9 mouse cellular contexts compared by ENCODE assay signal in the genomic region with DNA sequence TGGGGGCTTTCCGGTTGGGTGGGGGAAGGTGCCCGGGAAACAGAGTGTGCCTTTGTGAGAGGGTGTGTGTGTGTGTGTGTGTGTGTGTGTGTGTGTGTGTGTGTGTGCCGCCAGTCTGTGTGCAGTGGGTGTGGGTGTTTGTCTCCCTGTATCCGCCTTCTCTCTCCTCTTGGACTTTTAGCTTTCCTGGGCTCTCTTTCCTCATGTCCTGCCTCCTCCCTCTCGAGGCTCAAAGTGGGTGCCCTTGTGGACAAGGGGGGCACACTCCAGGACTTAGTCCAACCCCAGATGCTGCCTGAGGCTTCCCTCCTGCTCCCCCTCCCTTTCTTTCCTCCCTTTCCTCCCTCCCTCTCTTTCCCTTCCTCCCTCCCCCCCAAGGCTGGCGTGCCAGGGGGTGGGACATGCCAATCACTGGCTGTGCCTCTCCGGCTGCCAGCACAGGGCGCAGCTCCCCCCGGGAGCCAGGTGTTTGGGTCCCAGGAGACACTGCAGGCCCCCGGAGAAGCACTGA. TPM values are rescaled to one million over a fixed set of nuclear protein-coding genes. Genes with fewer than 3 reads are reported as not detected.
DNase-seq lines count a peak whose midpoint lies in the region; ATAC-seq lines count a peak whose summit lies in the region.
"Had no signal": no experiment of that assay in that cellular context is flagged by ENCODE, and none has a peak within 500 bp of the region (broad histone marks: within the 10 kb centered on the region; RNA-seq: fewer than 3 reads in every experiment).

No protein-coding gene starts in this region.

- H3K4me1 ChIP-seq in hindbrain, embryonic 14.5 days (replicated peaks; ENCODE audit: control insufficient read depth, insufficient read depth, low read length), result no peaks in the 10 kb centered on the region

- peak; percentile 46 for DNase-seq in testis, postnatal 10 days (ENCODE audit: low spot score)
- DNase-seq in testis, postnatal 14 days (ENCODE audit: low spot score), result no peak
- no peak for DNase-seq in hindbrain, embryonic 14.5 days (ENCODE audit: low spot score)
- peak; percentile 34 for DNase-seq in left cerebral cortex, postnatal 4 days
- peak; percentile 69 for DNase-seq in telencephalon, adult 2 months (ENCODE audit: low read depth, low spot score)
- no peak for DNase-seq in adrenal gland, adult 8-10 months
- no peak for DNase-seq in lung, adult 18-20 months
- DNase-seq in ovary, postnatal 14 days (ENCODE audit: low spot score), result no peak
- DNase-seq: liver, embryonic 13.5 days had no signal

- no peaks in the 10 kb centered on the region for H3K9me3 ChIP-seq in hindbrain, embryonic 14.5 days (ENCODE audit: control insufficient read depth, low read length)
- H3K9me3 ChIP-seq: liver, embryonic 13.5 days had no signal

- no peaks in the 10 kb centered on the region for H3K36me3 ChIP-seq in hindbrain, embryonic 14.5 days (replicated peaks; ENCODE audit: control insufficient read depth, insufficient read depth)
- H3K36me3 ChIP-seq: liver, embryonic 13.5 days had no signal

- ATAC-seq in hindbrain, embryonic 14.5 days (ENCODE audit: low FRiP score), result no peak; the same call in 1 of the 2 replicates

- WGBS in hindbrain, embryonic 14.5 days, result 47% methylated on average over 9 of the region's 10 CpGs

- intact Hi-C loops in left cerebral cortex, postnatal 4 days (cut with DNase I), result no loop called here

- no peak overlapping the region for H3K27ac ChIP-seq in hindbrain, embryonic 14.5 days
- H3K27ac ChIP-seq: liver, embryonic 13.5 days had no signal

- no peak overlapping the region for H3K9ac ChIP-seq in hindbrain, embryonic 14.5 days
- H3K9ac ChIP-seq: liver, embryonic 13.5 days had no signal

- H3K27me3 ChIP-seq in hindbrain, embryonic 14.5 days (ENCODE audit: control insufficient read depth, insufficient read depth, low read length), result no peaks in the 10 kb centered on the region

- no peak overlapping the region for H3K4me3 ChIP-seq in hindbrain, embryonic 14.5 days (replicated peaks; ENCODE audit: low read length)
- H3K4me3 ChIP-seq: liver, embryonic 13.5 days had no signal

- H3K4me2 ChIP-seq in hindbrain, embryonic 14.5 days (replicated peaks), result 0 out of 2 replicates have a peak overlapping the region, but pooled peaks have one; percentile 6
- H3K4me2 ChIP-seq: liver, embryonic 13.5 days had no signal

RNA-seq across cellular contexts. Expression of gene Chrm1, which starts 0.4 kb away (rescaled TPM):
- 0.30 and 0.35 TPM in 2 replicates for polyA plus RNA-seq in hindbrain, embryonic 14.5 days (2014; fragmentation: Nextera tagmentation; extraction: Ambion mirVana)
- 10 to 100 TPM; 58.0 to 63.6 TPM for total RNA-seq in left cerebral cortex, postnatal 4 days (2021)
- total RNA-seq in adrenal gland, adult 8-10 months (2022), result 1 to 10 TPM; 1.2 to 2.6 (median 1.8) TPM
- polyA plus RNA-seq: liver, embryonic 13.5 days had no signal

RNA-seq across cellular contexts. Expression of gene Slc22a6, which starts 46.1 kb away (rescaled TPM):
- polyA plus RNA-seq in hindbrain, embryonic 14.5 days (2014; fragmentation: Nextera tagmentation; extraction: Ambion mirVana), result 3.5 and 3.7 TPM in 2 replicates
- total RNA-seq in left cerebral cortex, postnatal 4 days (2021), result 10 to 100 TPM; 12.0 TPM
- not detected for total RNA-seq in adrenal gland, adult 8-10 months (2022)
- polyA plus RNA-seq: liver, embryonic 13.5 days had no signal

RNA-seq across cellular contexts. Expression of gene Slc3a2, which starts 59.2 kb away (rescaled TPM):
- polyA plus RNA-seq in hindbrain, embryonic 14.5 days (2014; fragmentation: Nextera tagmentation; extraction: Ambion mirVana), result 161 and 174 TPM in 2 replicates
- total RNA-seq in left cerebral cortex, postnatal 4 days (2021), result 100 to 1,000 TPM; 166 to 179 TPM
- 100 to 1,000 TPM; 210 to 266 (median 246) TPM for total RNA-seq in adrenal gland, adult 8-10 months (2022)

Comparison
In these comparisons a context has a peak if more than half of its experiments do, and no peak if none do; other contexts are left out.
1. DNase-seq: peak in testis, postnatal 10 days (single experiment), left cerebral cortex, postnatal 4 days (single experiment) and telencephalon, adult 2 months (single experiment); none in testis, postnatal 14 days (single experiment), hindbrain, embryonic 14.5 days (single experiment), adrenal gland, adult 8-10 months (single experiment), lung, adult 18-20 months (0 of 2) and ovary, postnatal 14 days (single experiment).
2. RNA of gene Chrm1, which starts 0.4 kb away (total RNA-seq): 58.0 to 63.6 TPM in left cerebral cortex, postnatal 4 days; 1.2 to 2.6 TPM in adrenal gland, adult 8-10 months; every median in the first group is over 10 times any median in the second.
3. RNA of gene Slc22a6, which starts 46.1 kb away (total RNA-seq): 12.0 TPM in left cerebral cortex, postnatal 4 days; not detected in adrenal gland, adult 8-10 months; every median in the first group is over 10 times any median in the second.